Mouse (Mus musculus) liver, embryonic 14.5 days (tissue): ENCODE results near the gene Gm26620. TPM values are rescaled to one million over a fixed set of nuclear protein-coding genes. Genes with fewer than 3 reads are reported as not detected.

Experiments
- ATAC-seq: fragments of 200-750 bp; cut with Nextera tagmentation; 2 replicates; pipeline ENCODE4 v1.8.0; 2017; ENCODE audit warnings: moderate number of reproducible peaks, mild to moderate bottlenecking, moderate library complexity; ENCODE audit not compliant: insufficient read depth
- DNase-seq, 3 experiments: peaks; one replicate each; pipeline ENCODE4 v3.0.0-alpha.2; 2012 to 2013; ENCODE audit warnings: low read depth in 3 of 3, low spot score in 3 of 3
- H3K27ac ChIP-seq: fragments of 300-500 bp; sonication (generic); 2 replicates; pipeline ENCODE4 v1.5.1; 2014; ENCODE audit warnings: moderate library complexity, mild to moderate bottlenecking, control low read depth, inconsistent platforms
- H3K27me3 ChIP-seq: fragments of 300-500 bp; sonication (generic); 2 replicates; pipeline ENCODE4 v1.6.1; 2014; ENCODE audit warnings: mild to moderate bottlenecking, low read length, moderate library complexity; ENCODE audit not compliant: control insufficient read depth, insufficient read depth
- H3K36me3 ChIP-seq: fragments of 300-500 bp; sonication (generic); replicated peaks from 2 replicates; pipeline ENCODE4 v1.6.1; 2014; ENCODE audit warnings: low read depth; ENCODE audit not compliant: control insufficient read depth, insufficient read depth
- H3K4me1 ChIP-seq, 2 experiments: fragments of 200-500 bp in 1 of 2; fragments of 300-500 bp in 1 of 2; sonication (generic) in 1 of 2; replicated peaks; 2 replicates each; pipeline ENCODE4 v1.6.1; 2012 to 2014; ENCODE audit warnings: antibody characterized with exemption in 1 of 2, inconsistent platforms in 1 of 2, low read length in 1 of 2; ENCODE audit not compliant: control insufficient read depth in 2 of 2, insufficient read depth in 2 of 2
- H3K4me2 ChIP-seq: fragments of 300-500 bp; sonication (generic); 2 replicates; pipeline ENCODE4 v1.6.1; 2014; ENCODE audit warnings: low read depth, mild to moderate bottlenecking, control low read depth, moderate library complexity
- H3K4me3 ChIP-seq, 2 experiments: fragments of 200-500 bp in 1 of 2; fragments of 300-500 bp in 1 of 2; sonication (generic) in 1 of 2; 2 replicates each; pipeline ENCODE4 v1.5.1; 2012 to 2014; ENCODE audit warnings: low read depth in 2 of 2, low read length in 2 of 2, mild to moderate bottlenecking in 2 of 2, control low read depth in 1 of 2, inconsistent platforms in 1 of 2, moderate library complexity in 1 of 2; ENCODE audit not compliant: insufficient read depth in 1 of 2
- H3K9ac ChIP-seq: fragments of 300-500 bp; sonication (generic); replicated peaks from 2 replicates; pipeline ENCODE4 v1.6.1; 2014; ENCODE audit warnings: mild to moderate bottlenecking, control low read depth, moderate library complexity
- H3K9me3 ChIP-seq: fragments of 300-500 bp; sonication (generic); 2 replicates; pipeline ENCODE4 v1.6.1; 2016; ENCODE audit warnings: low read length, mixed read lengths; ENCODE audit not compliant: control insufficient read depth
- CTCF ChIP-seq: IDR thresholded peaks from 2 replicates; pipeline ENCODE4 v1.5.1; 2016; ENCODE audit warnings: antibody characterized with exemption, low read depth, control low read depth
- EP300 ChIP-seq: IDR thresholded peaks from 2 replicates; pipeline ENCODE4 v1.6.1; 2016; ENCODE audit warnings: antibody characterized with exemption, low read depth
- WGBS: fragments of 180-500 bp; shearing (Covaris S2); extraction: QIAGEN DNeasy Blood & Tissue Kit; methylation state at CpG from one replicate; pipeline ENCODE4 v1.1.7; 2014; ENCODE audit not compliant: insufficient replicate concordance; 5-methylcytosine and 5-hydroxymethylcytosine counted together
- polyA plus RNA-seq, 2 experiments: library from polyadenylated mRNA; depleted of rRNA in 1 of 2; stranded (reverse) in 1 of 2; unstranded in 1 of 2; fragments of >200 nt; fragmentation: Nextera tagmentation in 1 of 2; extraction: Ambion mirVana in 1 of 2; gene quantifications; 2 replicates each; pipeline versions ENCODE4 v1.2.1 to v1.2.3; 2012 to 2014

Gene Gm26620
- polyA plus RNA-seq, 2 experiments, result 0.26 to 0.38 TPM

- H3K4me1 ChIP-seq, result peaks cover 16 to 36% of the 10 kb centered on the region in 2 experiments
- TF ChIP-seq EP300 (no peak), CTCF (no peak)
- DNase-seq (no peak), ATAC-seq (no peak)
- no peaks in the 10 kb centered on the region for H3K9me3 ChIP-seq
- WGBS, result 68% methylated on average over 3 of the region's 3 CpGs
- H3K36me3 ChIP-seq, result no peaks in the 10 kb centered on the region
- no peaks in the 10 kb centered on the region for H3K27me3 ChIP-seq
- H3K27ac ChIP-seq, result no peak overlapping the region
- H3K9ac ChIP-seq, result no peak overlapping the region
- no peak overlapping the region for H3K4me3 ChIP-seq
- no peak overlapping the region for H3K4me2 ChIP-seq
These were observed 20.1 kb upstream of the Gm26620 start for GRCm38 (mm10) chr1:170864754-170865153.

GRCm38 (mm10) chr1:170865406-170865805 is 19.5 kb upstream of the Gm26620 start:
- Histone ChIP-seq H3K4me2 (peak overlapping the region; percentile 29; the same call in 1 of the 2 replicates), H3K9ac (no peak overlapping the region), H3K9me3 (no peaks in the 10 kb centered on the region), H3K4me3 (no peak overlapping the region), H3K27ac (no peak overlapping the region), H3K27me3 (no peaks in the 10 kb centered on the region), H3K4me1 (peaks cover 16 to 35% of the 10 kb centered on the region in 2 experiments), H3K36me3 (no peaks in the 10 kb centered on the region)
- no peak for DNase-seq
- TF ChIP-seq CTCF (no peak), EP300 (no peak)
- ATAC-seq, result no peak
- WGBS, result 36% methylated on average over 5 of the region's 5 CpGs

GRCm38 (mm10) chr1:170866992-170867690 is 17.7 kb upstream of the Gm26620 start:
- peak; percentile 64 for ATAC-seq
- Histone ChIP-seq H3K4me3 (peak overlapping the region; percentile 78 to 88), H3K4me1 (peaks cover 12 to 29% of the 10 kb centered on the region in 2 experiments), H3K36me3 (no peaks in the 10 kb centered on the region), H3K4me2 (peak overlapping the region; percentile 74), H3K27ac (peak overlapping the region; percentile 63), H3K9ac (peak overlapping the region; percentile 92), H3K9me3 (no peaks in the 10 kb centered on the region), H3K27me3 (no peaks in the 10 kb centered on the region)
- 4% methylated on average over 30 of the region's 30 CpGs for WGBS
- no peak for DNase-seq
- no peak for TF ChIP-seq EP300
- no peak for TF ChIP-seq CTCF

- H3K4me1 ChIP-seq, result peaks cover 10 to 24% of the 10 kb centered on the region in 2 experiments
- peak within 1 kb of the TSS; percentile 92 for H3K9ac ChIP-seq
- peak; percentile 88 to 92 (median 90) for DNase-seq
- no peaks in the 10 kb centered on the region for H3K9me3 ChIP-seq
- H3K4me2 ChIP-seq, result peak within 1 kb of the TSS; percentile 74
- ATAC-seq, result peak; percentile 86
- H3K27me3 ChIP-seq, result no peaks in the 10 kb centered on the region
- WGBS, result under 1% methylated on average over 25 of the region's 25 CpGs
- TF ChIP-seq EP300 (peak; percentile 44), CTCF (no peak)
- H3K36me3 ChIP-seq, result no peaks in the 10 kb centered on the region
- peak within 1 kb of the TSS; percentile 63 for H3K27ac ChIP-seq
- H3K4me3 ChIP-seq, result peak within 1 kb of the TSS; percentile 78 to 92
These were observed 17.2 kb upstream of the Gm26620 start, which contains the start of gene Atf6 for GRCm38 (mm10) chr1:170867691-170868105. Gene Atf6 (minus strand): TSS chr1:170867771.

- under 1% methylated on average over 33 of the region's 33 CpGs for WGBS
- peak overlapping the region; percentile 78 to 92 for H3K4me3 ChIP-seq
- peaks cover 5 to 17% of the 10 kb centered on the region in 2 experiments for H3K4me1 ChIP-seq
- DNase-seq (peak; percentile 73 to 79 (median 74)), ATAC-seq (peak; percentile 65)
- H3K36me3 ChIP-seq, result no peaks in the 10 kb centered on the region
- TF ChIP-seq EP300, result no peak
- no peak for TF ChIP-seq CTCF
- peak overlapping the region; percentile 63 for H3K27ac ChIP-seq
- H3K4me2 ChIP-seq, result peak overlapping the region; percentile 74
- peak overlapping the region; percentile 92 for H3K9ac ChIP-seq
- H3K9me3 ChIP-seq, result no peaks in the 10 kb centered on the region
- H3K27me3 ChIP-seq, result no peaks in the 10 kb centered on the region
These were observed 16.6 kb upstream of the Gm26620 start for GRCm38 (mm10) chr1:170868107-170868904.
